Mouse (Mus musculus) testis, postnatal 10 days (tissue): ENCODE data around the gene 1700010B08Rik.

Source experiments
- DNase-seq: peaks from one replicate; pipeline ENCODE4 v3.0.0; 2021; ENCODE audit warnings: low spot score

The 1700010B08Rik gene

GRCm38 (mm10) chr2:173770620-173771019 lies 51.4 kb downstream of the 1700010B08Rik start:
- DNase-seq: no peak
